Mouse (Mus musculus) right cerebral cortex, adult 18-20 months (tissue): ENCODE measurements at regions not wholly inside any gene's neighbourhood (a gene's known extent, or its start where the extent isn't known, plus 50 kb on each side); places are given as distances from the start of the nearest gene placed in this dataset.

Experiments
- DNase-seq: peaks from one replicate; pipeline ENCODE4 v3.0.0; 2022; ENCODE audit warnings: mixed read lengths

DNA sequence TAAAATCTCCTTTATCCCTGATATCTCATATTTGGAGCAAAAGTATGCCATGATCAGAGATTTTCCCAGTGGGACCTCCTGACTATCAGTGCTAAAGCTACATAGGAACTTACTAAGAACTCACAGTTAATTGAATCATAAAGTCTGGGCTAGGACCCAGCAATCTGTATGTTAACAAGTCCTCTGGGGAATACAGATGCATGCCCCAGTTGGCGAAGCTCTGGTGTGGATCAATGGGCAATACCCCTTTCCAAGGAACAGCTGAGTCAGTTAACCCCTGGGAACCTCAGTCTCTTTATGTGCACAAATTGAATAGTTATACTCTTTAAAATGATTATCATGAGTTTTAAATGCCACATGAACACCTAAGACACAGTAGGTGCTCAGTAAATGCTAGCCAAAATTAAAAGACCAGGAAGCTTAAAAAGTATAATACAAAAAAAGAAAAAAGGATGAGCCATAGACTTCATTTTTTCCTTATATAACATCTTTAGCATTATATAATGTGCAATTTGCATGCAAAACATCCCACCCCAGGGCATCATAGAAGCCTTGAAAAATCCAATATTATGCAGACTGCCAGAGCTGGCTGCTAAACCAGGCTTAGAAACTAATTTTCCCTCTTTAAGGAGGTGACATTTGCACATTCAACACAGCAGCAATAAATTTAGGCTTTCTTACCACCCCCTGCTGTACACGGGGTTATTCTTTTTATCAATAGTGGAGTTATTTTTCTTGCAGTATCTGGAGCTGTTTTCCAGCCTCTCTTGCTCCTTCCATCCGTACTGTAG is 202.7 kb downstream of the Gm16223 start:
- DNase-seq = peak; percentile 49

DNA sequence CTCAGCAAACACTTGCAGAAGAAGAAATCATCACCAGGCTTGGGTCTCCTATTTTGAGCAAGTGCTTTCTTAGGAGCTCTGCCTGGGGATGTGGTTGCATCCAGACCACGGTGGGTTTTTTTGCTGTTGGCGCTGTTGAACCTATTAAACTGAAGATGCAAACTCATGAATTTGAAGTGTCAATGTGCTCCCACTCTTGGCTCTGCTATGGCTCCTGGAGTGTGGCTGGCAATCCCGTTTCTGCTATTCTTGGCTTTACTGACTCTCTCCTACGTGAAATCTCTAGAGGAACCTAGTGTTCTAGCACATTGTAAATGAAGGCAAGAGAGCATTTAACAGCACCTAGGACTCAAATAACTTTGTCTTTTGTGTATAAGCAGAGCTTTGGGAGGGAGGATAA is 204.2 kb downstream of the Gm16223 start:
- peak; percentile 83 for DNase-seq

GRCm38 (mm10) chr5:42278617-42279296 is 211.0 kb downstream of the Gm16223 start:
- no peak for DNase-seq
